Mouse (Mus musculus) left cerebral cortex, adult 8-10 months (tissue): ENCODE results near the gene Olfr453. TPM values are rescaled to one million over a fixed set of nuclear protein-coding genes. Genes with fewer than 3 reads are reported as not detected.

Experiments
- DNase-seq, 2 experiments: peaks; one replicate each; pipeline ENCODE4 v3.0.0; 2022; ENCODE audit warnings: low spot score in 2 of 2
- total RNA-seq, 4 experiments: library from RNA; stranded (reverse); gene quantifications; 2 replicates each; pipeline ENCODE4 v1.2.4; 2022

The Olfr453 gene
- total RNA-seq = not detected

DNA sequence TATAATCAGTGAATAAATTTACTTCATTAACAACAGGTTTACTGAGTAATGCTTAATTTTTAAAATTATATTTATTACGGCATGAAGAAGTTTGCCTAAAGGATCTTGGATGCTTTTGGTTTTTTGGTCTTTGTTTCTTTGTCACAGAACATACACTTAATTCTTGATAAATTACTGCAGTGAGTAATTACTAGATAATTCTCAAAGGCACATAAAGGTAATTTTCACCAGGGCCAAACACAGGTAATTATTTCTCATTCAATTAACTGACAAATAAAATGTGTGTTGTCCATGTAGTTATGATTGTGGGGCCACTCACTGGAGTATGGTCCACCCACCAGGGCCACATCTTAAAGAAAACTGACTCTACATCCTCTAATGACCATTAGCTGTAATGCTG is at the start of gene Olfr453:
TSS of gene Olfr453 (plus strand) at position 301 of the 400 bp plus-strand sequence.
- no peak for DNase-seq

DNA sequence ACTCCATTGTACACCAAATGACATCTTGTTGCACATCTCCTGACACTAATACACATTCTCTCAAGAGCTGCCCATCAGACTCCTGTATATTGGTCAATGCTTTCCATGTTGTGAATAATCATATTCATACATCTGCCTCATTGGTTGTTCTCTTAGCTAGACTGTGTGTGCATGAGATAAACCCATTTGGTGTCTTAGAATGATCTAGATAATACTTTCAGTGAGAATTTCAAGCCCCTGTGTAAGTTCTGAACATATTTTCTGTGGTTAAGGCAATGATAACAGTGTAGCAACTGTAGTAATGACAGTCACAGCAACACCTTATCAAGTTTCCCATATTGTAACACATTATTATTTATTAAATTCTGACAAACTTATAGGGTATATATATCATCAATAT is 49.4 kb upstream of the Olfr453 start:
- DNase-seq = no peak

DNA sequence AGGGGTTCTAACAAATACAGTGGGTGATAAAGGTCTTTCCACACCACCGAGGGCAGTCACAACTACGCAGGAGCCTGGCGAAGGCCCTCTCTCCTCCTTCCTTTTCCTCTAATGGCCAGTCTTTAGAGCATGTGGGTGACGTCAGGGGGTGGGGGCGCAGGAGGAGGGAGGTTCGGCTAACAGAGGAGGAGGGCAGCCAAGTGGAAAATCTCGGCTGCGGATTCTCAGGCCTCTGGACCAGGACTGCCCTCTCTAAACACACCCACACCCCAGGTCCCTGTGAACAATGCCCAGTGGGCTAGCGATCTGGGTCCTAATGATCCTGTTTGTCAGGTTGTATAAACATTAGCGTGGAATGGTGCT is 47.0 kb upstream of the Olfr453 start:
- peak; percentile 39 to 77 for DNase-seq

DNA sequence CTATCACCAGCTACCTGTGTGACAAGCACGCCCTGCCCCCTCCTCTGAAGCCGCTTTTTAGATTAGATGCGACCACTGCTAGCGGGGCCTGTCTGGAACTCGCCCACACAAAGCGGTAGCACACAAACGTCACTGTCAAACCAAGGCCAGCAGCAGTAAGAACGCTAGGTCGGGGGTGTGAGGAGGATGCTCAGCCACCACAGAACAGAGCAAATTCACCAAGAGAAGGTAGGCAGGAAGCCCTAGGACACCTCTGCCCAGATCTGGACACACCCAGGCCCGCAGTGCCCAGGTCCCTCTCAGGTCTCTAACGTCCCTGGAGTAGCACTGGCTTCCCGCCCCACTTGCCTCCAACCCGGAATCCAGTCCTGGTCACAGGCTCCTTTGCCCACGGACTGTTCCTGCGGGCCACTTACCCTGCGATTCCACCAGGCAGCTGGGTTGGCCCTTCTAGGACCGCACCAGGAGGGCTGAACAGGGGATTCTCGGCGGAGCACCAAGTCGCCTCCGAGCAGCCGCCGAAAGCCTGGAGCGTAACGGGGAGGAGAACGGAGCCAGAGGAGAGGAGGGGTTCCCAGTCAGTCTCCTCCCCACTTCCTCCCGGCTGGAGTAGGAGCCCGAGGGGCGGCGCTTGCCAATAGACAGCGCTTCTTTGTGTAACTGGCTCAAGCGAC is 46.5 kb upstream of the Olfr453 start:
- DNase-seq = peak; percentile 70 to 85

DNA sequence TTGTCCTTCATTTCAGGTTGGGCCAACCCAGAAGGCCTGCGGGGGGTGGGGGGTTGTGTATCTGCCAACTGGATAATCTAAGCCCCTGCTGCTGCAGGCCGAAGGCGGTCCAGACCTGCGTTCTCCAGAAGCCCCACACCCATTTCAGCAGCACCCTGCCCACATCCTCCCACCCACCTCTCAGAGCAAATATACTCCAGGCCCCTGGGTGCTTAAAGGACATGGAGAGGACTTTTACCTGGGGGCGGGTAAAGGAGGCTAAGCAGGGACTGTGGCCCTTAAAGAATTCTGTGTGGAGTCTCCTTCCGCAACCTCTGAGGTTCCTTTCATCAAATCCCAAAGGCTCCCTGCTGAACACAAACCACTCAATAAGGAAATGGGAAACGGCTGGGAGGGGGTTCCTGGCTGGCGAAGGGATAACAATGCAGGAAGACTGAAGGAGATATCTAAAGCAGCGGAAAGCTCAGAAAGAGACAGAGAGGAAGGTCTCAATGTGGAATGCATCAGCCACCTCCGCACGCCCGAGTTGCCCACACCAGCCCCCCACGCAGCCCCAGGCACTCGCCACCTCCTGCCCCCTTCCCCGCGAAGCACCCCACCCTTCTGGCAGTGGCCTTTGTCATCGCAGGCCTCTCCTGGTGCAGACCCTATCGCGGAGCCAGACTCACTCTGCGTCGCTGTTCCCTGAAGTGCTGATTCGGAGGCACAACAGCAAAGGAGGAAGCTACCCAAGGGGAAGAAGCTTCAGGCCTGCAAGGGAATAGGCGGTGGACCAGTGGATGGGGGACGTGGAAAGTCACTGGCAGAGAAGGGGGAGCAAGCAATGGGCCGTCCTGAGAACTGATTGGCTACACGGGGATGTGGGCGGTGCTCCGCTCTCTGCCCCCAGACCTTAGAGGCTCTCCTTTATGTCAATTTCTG is 29.6 kb upstream of the Olfr453 start, which contains the start of gene Tcaf1:
TSS of gene Tcaf1 (minus strand) at position 798 of the 921 bp plus-strand sequence.
- peak; percentile 82 to 93 for DNase-seq

DNA sequence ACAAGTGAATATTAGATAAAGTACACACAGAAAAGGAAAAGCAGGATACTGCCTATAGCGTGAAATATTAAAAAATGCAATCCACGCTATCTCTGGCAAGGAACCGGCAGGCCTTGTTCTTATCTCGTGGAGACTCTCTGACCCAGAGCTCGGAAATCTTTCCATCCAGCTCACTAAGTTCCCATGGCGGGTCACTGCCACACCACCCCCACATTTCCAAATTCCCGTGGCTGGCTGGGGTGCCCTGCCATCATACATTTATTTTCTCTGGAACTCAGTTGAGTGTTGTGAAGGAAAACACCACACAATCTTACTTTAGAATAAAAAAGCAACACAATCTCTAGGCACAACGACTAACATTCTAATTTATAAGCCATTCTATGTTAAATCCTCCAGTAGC is 24.5 kb upstream of the Olfr453 start:
- no peak for DNase-seq

DNA sequence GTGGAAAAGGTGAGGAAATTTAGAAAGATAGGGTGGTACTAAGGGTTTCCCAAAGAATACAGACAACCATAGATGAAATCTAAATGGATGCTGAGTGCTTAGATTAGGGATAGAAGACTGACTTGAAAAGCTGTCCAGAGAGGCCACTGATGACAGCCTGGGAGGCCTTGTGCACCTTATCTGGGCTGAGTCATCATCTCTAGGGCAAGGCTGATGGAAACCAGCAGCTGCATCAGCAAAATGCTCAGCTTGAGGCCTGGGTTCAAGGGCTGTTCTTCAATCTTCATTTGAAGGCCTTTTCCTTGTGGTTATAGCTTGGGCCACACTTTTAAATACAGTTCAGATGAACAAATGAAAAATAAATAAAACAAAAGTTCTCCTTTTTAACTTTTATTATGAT is 21.2 kb upstream of the Olfr453 start:
- no peak for DNase-seq

DNA sequence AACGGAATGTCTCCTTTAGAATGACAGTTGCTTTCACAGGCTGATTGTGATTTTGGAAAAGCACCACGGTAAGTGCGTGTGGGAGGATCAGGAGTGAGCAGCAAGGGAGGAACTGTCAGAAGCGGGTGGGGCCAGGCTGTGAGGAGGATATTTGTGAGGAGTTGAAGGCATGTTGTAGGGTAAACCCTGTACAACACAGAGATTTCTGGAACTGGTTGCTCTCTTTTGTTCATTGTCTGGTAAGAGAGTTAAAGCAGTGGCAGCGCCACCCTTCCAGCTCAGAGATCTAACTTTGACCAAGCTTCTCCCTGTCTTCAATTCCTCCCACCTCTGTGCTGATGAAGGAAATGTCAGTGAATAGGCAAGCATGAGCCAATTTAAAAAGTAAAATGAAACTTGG is 3.1 kb downstream of the Olfr453 start:
- DNase-seq = no peak

DNA sequence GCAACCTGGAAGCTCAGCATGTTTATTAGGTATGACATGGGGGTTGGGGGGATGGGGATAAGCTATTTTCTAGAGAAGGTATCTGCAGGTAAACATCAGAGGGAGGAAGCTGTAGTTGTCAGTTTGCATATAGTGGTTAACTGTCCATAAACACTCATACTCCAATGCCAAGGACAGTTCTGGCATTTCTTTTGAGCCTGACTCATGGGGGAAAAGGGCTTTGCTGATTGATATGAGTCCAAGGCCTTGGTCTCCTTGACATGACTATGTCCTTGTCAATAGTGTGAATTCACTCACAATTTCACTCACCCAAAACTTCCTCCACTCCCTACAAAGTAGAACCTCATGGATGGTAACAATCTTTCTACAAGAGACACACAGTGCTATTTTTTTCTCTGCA is 8.7 kb downstream of the Olfr453 start:
- DNase-seq = no peak

DNA sequence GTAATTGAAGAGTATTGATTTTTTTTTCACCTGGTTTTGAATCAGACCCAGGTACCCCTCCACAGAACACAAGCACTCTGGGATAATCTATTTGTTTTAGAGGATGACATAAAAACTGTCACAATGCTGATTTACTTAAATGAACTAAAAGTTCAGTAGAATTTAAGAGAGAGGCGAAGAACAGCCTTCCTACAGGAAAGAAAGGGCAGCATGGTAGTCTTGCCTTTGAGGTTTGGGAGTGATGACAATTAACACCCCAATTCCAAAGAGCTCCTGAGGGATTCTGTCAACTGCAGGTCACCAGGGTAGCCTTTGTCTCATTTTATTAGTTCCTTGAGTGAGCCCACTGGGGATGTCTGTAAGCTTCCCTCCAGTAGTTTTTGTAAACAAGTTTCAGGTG is 16.9 kb downstream of the Olfr453 start, which contains the start of gene Olfr38:
TSS of gene Olfr38 (plus strand) at position 301 of the 400 bp plus-strand sequence.
- no peak for DNase-seq

DNA sequence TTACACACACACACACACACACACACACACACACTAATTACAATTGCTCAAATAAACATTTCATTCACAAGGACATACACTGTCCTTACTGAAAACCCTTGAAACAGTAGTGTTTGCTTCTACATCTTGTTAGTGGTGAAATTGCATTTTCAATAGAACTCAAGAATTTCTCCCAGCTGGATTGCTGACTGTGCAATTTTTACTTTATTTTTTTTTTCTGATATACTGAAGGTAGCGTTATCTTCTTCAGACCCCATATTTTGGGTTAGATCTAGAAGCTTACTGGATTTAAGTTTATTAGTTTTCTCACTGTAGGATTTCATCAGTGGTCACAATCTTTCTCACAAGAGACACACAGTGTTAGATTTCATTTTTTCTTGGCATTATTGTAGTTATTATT is 37.9 kb downstream of the Olfr453 start:
- DNase-seq = no peak

DNA sequence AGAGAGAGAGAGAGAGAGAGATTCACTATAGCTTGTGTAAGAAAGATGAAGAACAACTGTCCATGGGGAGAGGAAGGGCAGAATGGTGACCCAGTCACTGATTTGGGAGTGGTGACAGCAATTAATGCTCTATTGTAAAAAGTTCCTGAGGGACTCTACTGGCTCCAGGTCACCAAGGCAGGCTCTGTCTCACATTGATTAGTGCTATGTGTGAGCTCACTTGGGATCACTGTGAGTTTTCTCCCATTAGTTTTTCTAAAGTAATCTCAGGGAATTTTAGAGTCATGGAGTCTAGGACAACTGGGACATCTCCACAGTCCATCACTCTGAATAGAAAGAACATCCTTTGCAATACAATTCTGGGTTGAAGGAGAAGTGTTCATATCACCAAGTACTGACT is 45.6 kb downstream of the Olfr453 start, which contains the start of gene Olfr452:
TSS of gene Olfr452 (plus strand) at position 301 of the 400 bp plus-strand sequence.
- no peak for DNase-seq

DNA sequence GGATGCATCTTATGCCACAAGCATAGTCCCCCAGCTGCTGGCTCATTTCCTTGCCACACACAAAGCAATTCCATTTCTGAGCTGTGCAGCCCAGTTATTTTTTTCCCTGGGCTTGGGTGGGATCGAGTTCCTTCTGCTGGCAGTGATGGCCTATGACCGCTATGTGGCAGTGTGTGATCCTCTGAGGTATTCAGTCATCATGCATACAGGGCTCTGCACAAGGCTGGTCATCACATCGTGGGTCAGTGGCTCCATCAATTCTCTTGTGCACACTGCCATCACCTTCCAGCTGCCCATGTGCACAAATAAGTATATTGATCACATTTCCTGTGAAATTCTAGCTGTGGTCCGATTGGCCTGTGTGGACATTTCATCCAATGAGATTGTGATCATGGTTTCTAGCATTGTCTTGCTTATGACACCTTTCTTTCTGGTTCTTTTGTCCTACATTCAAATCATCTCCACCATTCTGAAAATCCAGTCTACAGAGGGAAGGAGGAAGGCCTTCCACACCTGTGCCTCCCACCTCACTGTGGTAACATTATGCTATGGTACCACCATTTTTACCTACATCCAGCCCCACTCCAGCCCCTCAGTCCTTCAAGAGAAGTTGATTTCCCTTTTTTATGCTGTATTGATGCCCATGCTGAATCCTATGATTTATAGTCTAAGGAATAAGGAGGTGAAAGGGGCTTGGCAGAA is 51.2 kb downstream of the Olfr453 start:
- DNase-seq = no peak

DNA sequence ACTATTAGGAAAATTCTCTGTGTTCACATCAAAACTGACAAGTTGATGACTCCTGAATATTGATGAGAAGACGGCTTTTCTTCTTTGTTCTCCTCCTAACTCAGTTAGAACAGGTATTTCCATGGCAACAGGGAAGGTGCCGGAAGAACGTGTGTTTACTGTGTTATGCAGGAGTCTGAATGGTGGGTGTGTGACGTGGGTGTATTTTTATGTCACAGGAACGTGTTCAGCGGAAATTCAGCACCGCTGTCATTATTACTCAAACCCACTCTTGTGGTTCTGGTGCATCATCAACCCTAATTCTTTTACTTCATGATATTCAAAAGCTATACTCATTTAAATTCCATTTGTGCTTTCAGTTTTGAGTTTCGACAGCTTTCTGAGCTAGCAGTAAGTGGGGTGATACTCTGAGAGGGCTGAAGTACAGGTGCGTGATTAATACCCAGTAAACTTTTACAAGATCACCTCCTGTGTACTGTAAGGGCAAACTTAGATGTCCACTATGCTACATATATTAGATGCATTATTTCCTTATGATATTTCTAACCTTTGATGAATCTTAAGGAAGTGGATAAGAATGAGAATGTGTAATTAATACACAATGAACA is 51.9 kb downstream of the Olfr453 start:
- peak in 1 of 2 experiments; percentile 25 for DNase-seq

DNA sequence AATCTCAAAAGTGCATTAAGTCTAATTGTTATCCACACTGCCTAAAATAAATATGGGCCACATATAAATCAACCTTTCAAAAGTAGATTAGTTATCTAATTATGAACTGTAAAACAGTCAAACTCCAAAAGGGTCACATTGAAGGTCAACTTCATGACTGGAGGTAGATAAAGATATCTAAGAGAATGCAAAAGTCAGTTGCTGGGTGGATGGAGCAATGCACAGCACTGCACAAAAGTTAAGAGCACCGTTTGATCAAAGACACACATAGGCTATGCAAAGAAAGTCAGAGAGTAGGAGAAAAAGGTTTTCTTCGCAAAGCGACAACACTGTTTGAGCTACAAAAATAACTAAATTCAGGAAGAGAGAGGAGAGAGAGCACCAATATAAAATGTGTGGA is 55.8 kb downstream of the Olfr453 start:
- no peak for DNase-seq

Other genes with a start within 250 kb of the Olfr453 start
- not detected for gene Olfr455, start 191.8 kb upstream of the Olfr453 start, total RNA-seq
- not detected for gene Tcaf3, start 141.7 kb upstream of the Olfr453 start, total RNA-seq
- under 1 TPM; 0.40 to 0.91 (median 0.58) TPM for gene Tcaf2, start 94.1 kb upstream of the Olfr453 start, total RNA-seq
- 100 to 1,000 TPM; 212 to 230 (median 223) TPM for gene Tcaf1, start 29.3 kb upstream of the Olfr453 start, total RNA-seq
- not detected for gene Olfr38, start 17.0 kb downstream of the Olfr453 start, total RNA-seq
- gene Olfr452, start 45.7 kb downstream of the Olfr453 start, total RNA-seq = not detected
- not detected for gene Olfr450, start 72.6 kb downstream of the Olfr453 start, total RNA-seq
- not detected for gene Olfr449, start 95.0 kb downstream of the Olfr453 start, total RNA-seq
- gene Olfr448, start 151.1 kb downstream of the Olfr453 start, total RNA-seq = not detected
- gene Olfr447, start 169.5 kb downstream of the Olfr453 start, total RNA-seq = not detected
- gene Olfr446, start 182.0 kb downstream of the Olfr453 start, total RNA-seq = not detected
- not detected for gene Olfr444, start 209.7 kb downstream of the Olfr453 start, total RNA-seq